Mouse (Mus musculus): ENCODE data around the gene Rai14. TPM values are rescaled to one million over a fixed set of nuclear protein-coding genes. Genes with fewer than 3 reads are reported as not detected.
A peak's percentile ranks its signal among the peaks of the same experiment; 100 is the strongest.

Rai14 gene
- polyA plus RNA-seq, 1 experiment from 2014 or later = 75.0 TPM

DNA sequence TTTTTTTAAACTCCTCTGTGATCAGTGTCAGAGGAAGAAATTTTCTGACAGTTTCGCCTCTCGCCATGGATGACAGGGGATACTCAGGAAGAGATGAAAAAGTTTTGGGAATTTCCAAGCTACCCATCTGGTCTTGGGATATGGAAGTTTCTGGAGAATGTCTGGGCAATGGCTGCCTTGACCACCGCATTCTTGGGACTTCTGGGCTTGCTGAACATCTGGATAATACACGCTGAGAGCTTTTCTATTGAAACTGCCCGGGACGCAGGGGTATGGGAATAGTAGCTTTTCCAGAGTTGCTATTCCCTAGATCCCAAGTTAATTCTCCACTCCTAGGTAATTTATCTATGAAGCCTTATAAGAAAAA lies 85.5 kb downstream of the Rai14 start:
- Histone ChIP-seq H3K9me3 (ENCODE audit: control insufficient read depth, low read length) (no peaks in the 10 kb centered on the region), H3K27me3 (ENCODE audit: control insufficient read depth, insufficient read depth, low read length) (no peaks in the 10 kb centered on the region), H3K4me3 (ENCODE audit: low read length) (no peak overlapping the region), H3K36me3 (ENCODE audit: control insufficient read depth, insufficient read depth, low read length) (peaks cover 17% of the 10 kb centered on the region; the same call in 1 of the 2 replicates), H3K4me1 (ENCODE audit: control insufficient read depth, insufficient read depth, low read length) (peaks cover 26% of the 10 kb centered on the region), H3K9ac (ENCODE audit: low read depth, low read length) (no peak overlapping the region), H3K4me2 (replicated peaks; ENCODE audit: low read depth, low read length) (no peak overlapping the region), H3K27ac (ENCODE audit: low read depth, low read length) (no peak overlapping the region)
- ATAC-seq (ENCODE audit: low FRiP score, low TSS enrichment) = no peak
- WGBS = 93% methylated on average over 6 of the region's 6 CpGs

DNA sequence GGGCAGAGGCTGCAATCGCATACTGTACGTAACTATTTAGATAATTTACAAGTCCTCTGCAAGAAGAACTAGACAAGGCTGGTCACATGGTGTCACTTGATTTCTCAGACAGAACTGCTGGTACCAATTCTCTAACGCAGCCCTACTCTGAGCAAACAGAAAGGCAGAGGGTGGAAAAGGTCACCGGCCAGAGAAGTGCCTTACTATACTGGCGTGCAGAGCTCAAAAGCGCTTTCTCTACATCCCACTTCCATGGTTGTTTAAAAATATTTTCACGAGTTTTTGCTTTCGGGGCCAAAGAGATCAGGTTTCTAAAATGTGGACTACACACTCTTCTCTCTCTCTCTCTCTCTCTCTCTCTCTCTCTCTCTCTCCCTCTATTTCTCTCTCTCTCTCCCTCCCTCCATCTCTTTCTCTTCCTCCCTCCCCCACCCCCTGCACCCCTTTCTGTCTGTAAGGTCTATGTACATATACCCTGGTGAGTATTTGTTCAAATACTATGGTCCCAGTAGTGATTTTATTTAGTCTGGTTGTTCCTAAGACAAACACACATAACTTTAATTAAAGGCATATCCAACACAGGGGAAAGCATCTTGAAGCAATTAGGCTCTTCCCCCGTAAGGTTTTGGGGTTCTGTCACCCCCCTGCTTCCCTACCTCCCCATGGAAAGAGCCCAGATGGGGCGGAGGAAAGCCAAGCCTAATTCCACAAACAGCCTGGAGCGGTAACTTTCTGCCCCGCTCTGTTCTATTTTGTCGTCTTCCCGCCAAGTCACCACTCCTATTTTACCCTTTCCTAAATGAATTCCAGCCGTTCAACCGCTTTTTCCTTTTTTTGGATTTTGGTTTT lies 86.1 kb downstream of the Rai14 start:
- WGBS = 75% methylated on average over 16 of the region's 16 CpGs
- no peak overlapping the region for H3K4me3 ChIP-seq (ENCODE audit: low read length)
- H3K36me3 ChIP-seq (ENCODE audit: control insufficient read depth, insufficient read depth, low read length) = peaks cover 17% of the 10 kb centered on the region; the same call in 1 of the 2 replicates
- no peaks in the 10 kb centered on the region for H3K9me3 ChIP-seq (ENCODE audit: control insufficient read depth, low read length)
- no peak overlapping the region for H3K9ac ChIP-seq (ENCODE audit: low read depth, low read length)
- no peaks in the 10 kb centered on the region for H3K27me3 ChIP-seq (ENCODE audit: control insufficient read depth, insufficient read depth, low read length)
- H3K4me2 ChIP-seq (replicated peaks; ENCODE audit: low read depth, low read length) = no peak overlapping the region
- H3K4me1 ChIP-seq (ENCODE audit: control insufficient read depth, insufficient read depth, low read length) = peaks cover 20% of the 10 kb centered on the region
- no peak overlapping the region for H3K27ac ChIP-seq (ENCODE audit: low read depth, low read length)
- no peak for ATAC-seq (ENCODE audit: low FRiP score, low TSS enrichment)

DNA sequence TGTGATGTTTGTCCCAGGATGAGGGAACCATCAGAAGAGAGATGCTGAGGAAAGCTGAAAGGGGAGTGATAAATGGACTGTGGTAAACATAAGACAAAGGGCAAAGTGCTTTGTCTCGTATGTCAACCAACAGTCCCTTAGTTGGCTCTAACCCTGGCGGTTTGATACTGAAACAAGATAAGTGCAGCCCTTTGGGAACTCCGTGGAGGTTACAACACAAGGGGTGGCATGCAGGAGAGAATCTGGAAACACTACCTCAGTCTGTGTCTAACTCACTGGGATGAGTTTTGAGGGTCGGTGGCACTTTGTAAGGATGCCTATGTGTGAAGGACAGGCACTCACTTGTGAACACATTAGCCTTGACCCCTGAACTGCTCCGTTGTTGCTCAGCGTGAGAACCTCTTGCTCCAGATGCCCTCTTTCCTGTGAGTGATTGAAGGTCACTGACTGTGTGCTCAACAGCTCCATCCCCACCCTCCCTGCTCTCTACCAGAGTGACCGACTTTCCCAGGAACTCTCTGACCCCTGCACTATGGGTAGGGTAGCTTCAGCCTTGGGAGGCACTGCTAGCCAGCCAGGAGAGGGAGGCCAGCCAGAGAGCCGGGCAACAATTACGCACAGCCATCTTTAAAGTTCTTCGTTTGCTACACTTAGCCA lies 90.7 kb downstream of the Rai14 start:
- Histone ChIP-seq H3K4me1 (ENCODE audit: control insufficient read depth, insufficient read depth, low read length) (peaks cover 12% of the 10 kb centered on the region), H3K36me3 (ENCODE audit: control insufficient read depth, insufficient read depth, low read length) (no peaks in the 10 kb centered on the region; the same call in 1 of the 2 replicates), H3K27me3 (ENCODE audit: control insufficient read depth, insufficient read depth, low read length) (no peaks in the 10 kb centered on the region), H3K4me2 (replicated peaks; ENCODE audit: low read depth, low read length) (no peak overlapping the region), H3K27ac (ENCODE audit: low read depth, low read length) (peak overlapping the region; percentile 59; the same call in 1 of the 2 replicates), H3K9me3 (ENCODE audit: control insufficient read depth, low read length) (peaks cover 1% of the 10 kb centered on the region), H3K4me3 (ENCODE audit: low read length) (no peak overlapping the region), H3K9ac (ENCODE audit: low read depth, low read length) (no peak overlapping the region)
- peak; percentile 85 for ATAC-seq (ENCODE audit: low FRiP score, low TSS enrichment)
- WGBS = 24% methylated on average over 10 of the region's 10 CpGs

DNA sequence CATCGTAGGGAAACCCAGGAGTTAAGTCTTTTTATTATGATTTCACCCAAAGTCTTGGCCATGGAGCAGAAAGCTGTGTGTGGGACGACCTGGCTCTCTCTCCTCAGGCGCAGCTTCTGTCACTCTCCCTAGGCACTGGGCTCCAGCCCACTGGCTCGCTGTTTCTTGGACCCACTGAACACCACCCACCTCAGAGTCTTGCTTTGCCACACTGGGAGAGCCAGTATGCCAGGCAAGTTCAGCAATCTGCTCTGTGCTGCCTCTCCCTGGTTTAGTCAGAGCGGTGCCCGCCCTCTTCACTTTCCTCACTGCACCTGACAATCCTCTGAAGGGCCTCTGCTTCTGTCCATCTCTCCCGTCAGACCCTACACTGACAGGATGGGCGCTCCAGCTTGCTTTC lies 93.2 kb downstream of the Rai14 start:
- Histone ChIP-seq H3K36me3 (ENCODE audit: control insufficient read depth, insufficient read depth, low read length) (peaks cover 4% of the 10 kb centered on the region; the same call in 1 of the 2 replicates), H3K27me3 (ENCODE audit: control insufficient read depth, insufficient read depth, low read length) (no peaks in the 10 kb centered on the region), H3K9me3 (ENCODE audit: control insufficient read depth, low read length) (peaks cover 5% of the 10 kb centered on the region), H3K27ac (ENCODE audit: low read depth, low read length) (no peak overlapping the region), H3K9ac (ENCODE audit: low read depth, low read length) (no peak overlapping the region), H3K4me3 (ENCODE audit: low read length) (no peak overlapping the region), H3K4me2 (replicated peaks; ENCODE audit: low read depth, low read length) (no peak overlapping the region), H3K4me1 (ENCODE audit: control insufficient read depth, insufficient read depth, low read length) (0 out of 2 replicates have a peak, but pooled peaks cover 5% of the 10 kb centered on the region)
- 92% methylated on average over 8 of the region's 8 CpGs for WGBS
- ATAC-seq (ENCODE audit: low FRiP score, low TSS enrichment) = no peak

DNA sequence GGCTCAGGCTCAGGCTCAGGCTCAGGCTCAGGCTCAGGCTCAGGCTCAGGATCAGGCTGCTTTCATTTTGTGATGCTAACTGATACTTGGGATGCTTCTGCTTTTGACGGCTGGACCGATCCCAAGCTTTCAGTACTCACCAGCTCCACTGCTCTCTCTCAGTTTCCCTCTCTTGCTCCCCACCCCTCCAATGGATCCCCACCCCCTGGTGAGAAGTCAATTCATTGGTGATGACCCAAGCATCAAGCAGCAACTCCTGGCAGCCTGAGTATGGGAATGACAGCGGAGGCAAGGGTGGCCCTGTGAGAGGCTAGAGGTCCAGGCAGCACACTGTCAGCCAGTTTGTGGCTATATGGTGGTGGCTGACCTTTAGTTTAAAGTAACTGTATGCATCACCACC lies 94.7 kb downstream of the Rai14 start:
- H3K4me1 ChIP-seq (ENCODE audit: control insufficient read depth, insufficient read depth, low read length) = 0 out of 2 replicates have a peak, but pooled peaks cover 4% of the 10 kb centered on the region
- no peak overlapping the region for H3K4me3 ChIP-seq (ENCODE audit: low read length)
- ATAC-seq (ENCODE audit: low FRiP score, low TSS enrichment) = no peak
- H3K4me2 ChIP-seq (replicated peaks; ENCODE audit: low read depth, low read length) = no peak overlapping the region
- WGBS = 98% methylated on average over 3 of the region's 3 CpGs
- H3K9me3 ChIP-seq (ENCODE audit: control insufficient read depth, low read length) = peaks cover 5% of the 10 kb centered on the region
- no peak overlapping the region for H3K9ac ChIP-seq (ENCODE audit: low read depth, low read length)
- no peaks in the 10 kb centered on the region for H3K27me3 ChIP-seq (ENCODE audit: control insufficient read depth, insufficient read depth, low read length)
- H3K36me3 ChIP-seq (ENCODE audit: control insufficient read depth, insufficient read depth, low read length) = peaks cover 4% of the 10 kb centered on the region; the same call in 1 of the 2 replicates
- H3K27ac ChIP-seq (ENCODE audit: low read depth, low read length) = no peak overlapping the region

DNA sequence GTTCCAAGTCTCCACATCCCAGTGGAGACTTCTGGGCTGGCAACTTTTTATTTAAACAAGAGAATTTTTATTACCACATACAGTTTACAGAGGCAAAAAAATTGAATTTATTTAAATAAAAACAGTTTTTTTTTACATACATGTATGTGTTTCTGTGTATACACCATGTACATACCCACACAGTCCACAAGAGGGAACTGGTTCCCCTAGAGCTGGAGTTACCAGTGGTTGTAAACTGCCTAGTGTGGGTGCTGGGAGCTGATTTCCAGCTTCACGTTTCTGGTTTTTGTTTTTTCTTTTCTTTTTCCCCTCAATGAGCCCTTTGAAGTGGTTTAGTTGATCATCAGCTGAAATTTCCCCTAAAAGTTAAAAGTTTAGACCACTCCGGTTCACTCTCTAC lies 96.1 kb downstream of the Rai14 start:
- ATAC-seq (ENCODE audit: low FRiP score, low TSS enrichment) = no peak
- WGBS = 82% methylated on average over 2 of the region's 2 CpGs
- no peak overlapping the region for H3K9ac ChIP-seq (ENCODE audit: low read depth, low read length)

DNA sequence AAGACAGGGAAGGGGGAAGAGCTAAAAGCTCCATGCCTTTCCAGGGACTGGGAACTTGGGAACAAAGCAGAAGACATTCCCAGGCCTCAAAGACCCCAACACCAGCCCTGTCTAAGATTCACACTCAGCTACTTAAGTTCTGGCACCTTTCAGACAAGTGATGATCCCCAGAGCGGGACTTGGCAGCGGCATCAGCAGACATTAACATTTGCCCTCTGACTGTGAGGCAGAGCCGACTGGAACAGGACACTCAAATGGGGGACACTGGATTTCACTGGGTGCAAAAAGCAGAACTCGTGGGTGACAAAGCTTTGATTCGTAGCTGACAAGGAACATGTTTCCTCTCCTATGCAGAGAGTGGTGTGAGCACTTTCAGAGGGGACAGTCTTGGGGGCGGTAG lies 98.4 kb downstream of the Rai14 start:
- Histone ChIP-seq H3K4me2 (replicated peaks; ENCODE audit: low read depth, low read length) (no peak overlapping the region), H3K27me3 (ENCODE audit: control insufficient read depth, insufficient read depth, low read length) (no peaks in the 10 kb centered on the region), H3K4me1 (ENCODE audit: control insufficient read depth, insufficient read depth, low read length) (0 out of 2 replicates have a peak, but pooled peaks cover 4% of the 10 kb centered on the region), H3K27ac (ENCODE audit: low read depth, low read length) (no peak overlapping the region), H3K36me3 (ENCODE audit: control insufficient read depth, insufficient read depth, low read length) (peaks cover 4% of the 10 kb centered on the region; the same call in 1 of the 2 replicates), H3K9ac (ENCODE audit: low read depth, low read length) (no peak overlapping the region), H3K9me3 (ENCODE audit: control insufficient read depth, low read length) (peaks cover 5% of the 10 kb centered on the region), H3K4me3 (ENCODE audit: low read length) (no peak overlapping the region)
- WGBS = 48% methylated on average over 6 of the region's 6 CpGs
- ATAC-seq (ENCODE audit: low FRiP score, low TSS enrichment) = no peak

More for the DNA sequence above, 96.1 kb downstream of the Rai14 start:
- peaks cover 5% of the 10 kb centered on the region for H3K9me3 ChIP-seq (ENCODE audit: control insufficient read depth, low read length)
- H3K4me2 ChIP-seq (replicated peaks; ENCODE audit: low read depth, low read length) = no peak overlapping the region
- 0 out of 2 replicates have a peak, but pooled peaks cover 4% of the 10 kb centered on the region for H3K4me1 ChIP-seq (ENCODE audit: control insufficient read depth, insufficient read depth, low read length)
- H3K27ac ChIP-seq (ENCODE audit: low read depth, low read length) = no peak overlapping the region
- H3K27me3 ChIP-seq (ENCODE audit: control insufficient read depth, insufficient read depth, low read length) = no peaks in the 10 kb centered on the region
- no peak overlapping the region for H3K4me3 ChIP-seq (ENCODE audit: low read length)
- peaks cover 4% of the 10 kb centered on the region; the same call in 1 of the 2 replicates for H3K36me3 ChIP-seq (ENCODE audit: control insufficient read depth, insufficient read depth, low read length)

DNA sequence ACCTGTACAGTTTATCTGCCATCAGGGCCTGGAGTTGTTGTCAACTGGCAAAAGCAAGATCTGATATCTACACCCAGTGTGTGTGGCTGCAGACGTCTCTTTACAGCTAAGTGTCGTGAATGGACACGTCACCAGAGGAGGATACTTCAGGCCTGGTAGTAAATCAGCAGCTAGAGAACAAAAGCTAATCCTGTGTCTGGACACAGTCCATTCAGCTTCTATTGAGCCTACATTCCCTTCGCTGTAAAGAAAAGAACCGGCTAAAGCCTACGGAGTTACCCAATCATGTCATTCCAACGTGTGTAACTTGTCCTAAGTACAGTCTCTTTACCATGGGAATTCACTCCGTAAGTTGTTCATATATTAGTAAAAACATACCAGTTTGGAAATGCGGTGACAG lies 103.4 kb downstream of the Rai14 start:
- Histone ChIP-seq H3K27ac (ENCODE audit: low read depth, low read length) (no peak overlapping the region), H3K27me3 (ENCODE audit: control insufficient read depth, insufficient read depth, low read length) (no peaks in the 10 kb centered on the region), H3K9me3 (ENCODE audit: control insufficient read depth, low read length) (no peaks in the 10 kb centered on the region), H3K4me2 (replicated peaks; ENCODE audit: low read depth, low read length) (no peak overlapping the region), H3K9ac (ENCODE audit: low read depth, low read length) (no peak overlapping the region), H3K36me3 (ENCODE audit: control insufficient read depth, insufficient read depth, low read length) (peaks cover 13% of the 10 kb centered on the region; the same call in 1 of the 2 replicates), H3K4me3 (ENCODE audit: low read length) (no peak overlapping the region), H3K4me1 (ENCODE audit: control insufficient read depth, insufficient read depth, low read length) (0 out of 2 replicates have a peak, but pooled peaks cover 4% of the 10 kb centered on the region)
- no peak for ATAC-seq (ENCODE audit: low FRiP score, low TSS enrichment)
- 87% methylated on average over 9 of the region's 9 CpGs for WGBS

DNA sequence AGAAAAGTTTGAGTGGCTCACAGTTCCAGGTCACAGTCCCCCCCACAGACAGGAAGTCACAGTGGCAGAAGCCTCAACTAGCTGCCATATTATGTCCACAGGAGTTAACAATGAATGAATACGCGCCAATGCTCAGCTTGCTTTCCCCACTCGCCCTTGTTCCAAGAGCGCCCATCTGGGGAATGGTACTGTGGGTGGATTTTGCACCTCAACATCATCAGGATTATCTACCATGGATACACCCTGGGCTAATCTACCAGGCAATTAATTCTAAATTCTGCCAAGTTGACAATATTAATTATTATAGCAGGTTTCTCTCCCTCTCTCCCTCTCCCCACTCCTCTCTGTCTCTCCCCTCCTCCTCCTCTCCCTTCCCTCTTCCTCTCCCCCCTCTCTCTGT lies 105.3 kb downstream of the Rai14 start:
- no peaks in the 10 kb centered on the region for H3K9me3 ChIP-seq (ENCODE audit: control insufficient read depth, low read length)
- H3K4me1 ChIP-seq (ENCODE audit: control insufficient read depth, insufficient read depth, low read length) = no peaks in the 10 kb centered on the region
- no peaks in the 10 kb centered on the region for H3K27me3 ChIP-seq (ENCODE audit: control insufficient read depth, insufficient read depth, low read length)
- no peak overlapping the region for H3K27ac ChIP-seq (ENCODE audit: low read depth, low read length)
- no peak for ATAC-seq (ENCODE audit: low FRiP score, low TSS enrichment)
- no peak overlapping the region for H3K4me2 ChIP-seq (replicated peaks; ENCODE audit: low read depth, low read length)
- WGBS = 89% methylated on average over 4 of the region's 4 CpGs
- H3K36me3 ChIP-seq (ENCODE audit: control insufficient read depth, insufficient read depth, low read length) = peaks cover 28% of the 10 kb centered on the region
- H3K9ac ChIP-seq (ENCODE audit: low read depth, low read length) = no peak overlapping the region
- H3K4me3 ChIP-seq (ENCODE audit: low read length) = no peak overlapping the region
